Mouse (Mus musculus) embryo, embryonic 11 days (tissue): ENCODE data around the gene Rnf169.

Experiments used
- DNase-seq: peaks from one replicate; pipeline ENCODE4 v3.0.0-alpha.2; 2015

Rnf169 gene

GRCm38 (mm10) chr7:99889175-99889880, 90.9 kb downstream of the Rnf169 start:
- DNase-seq, result peak; percentile 53

GRCm38 (mm10) chr7:99887743-99888142, 92.5 kb downstream of the Rnf169 start:
- no peak for DNase-seq

DNA sequence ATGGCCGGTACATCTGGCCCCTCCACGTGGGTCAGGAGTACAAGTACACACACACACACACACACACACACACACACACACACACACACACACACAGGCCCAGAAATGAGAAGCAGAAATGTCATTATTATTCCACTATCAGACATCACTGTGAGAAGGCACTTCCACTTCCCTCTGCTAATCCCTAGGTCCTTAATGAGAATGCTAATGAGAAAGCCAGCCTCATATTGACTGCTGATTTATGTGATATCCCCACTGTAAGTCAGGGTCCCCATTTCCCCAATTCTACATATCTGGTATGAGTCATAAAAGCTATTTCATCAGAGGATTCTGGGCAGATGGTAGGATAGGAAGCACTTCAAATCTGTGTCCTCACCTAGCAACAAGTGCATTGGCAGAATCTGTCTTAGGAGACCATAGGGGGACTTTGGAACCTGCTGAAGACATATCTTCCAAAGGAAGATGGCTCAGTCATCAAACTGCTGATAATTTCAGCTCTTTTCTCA, 93.0 kb downstream of the Rnf169 start:
- no peak for DNase-seq

- no peak for DNase-seq
Measured at GRCm38 (mm10) chr7:99878254-99878653, 102.0 kb downstream of the Rnf169 start.

DNA sequence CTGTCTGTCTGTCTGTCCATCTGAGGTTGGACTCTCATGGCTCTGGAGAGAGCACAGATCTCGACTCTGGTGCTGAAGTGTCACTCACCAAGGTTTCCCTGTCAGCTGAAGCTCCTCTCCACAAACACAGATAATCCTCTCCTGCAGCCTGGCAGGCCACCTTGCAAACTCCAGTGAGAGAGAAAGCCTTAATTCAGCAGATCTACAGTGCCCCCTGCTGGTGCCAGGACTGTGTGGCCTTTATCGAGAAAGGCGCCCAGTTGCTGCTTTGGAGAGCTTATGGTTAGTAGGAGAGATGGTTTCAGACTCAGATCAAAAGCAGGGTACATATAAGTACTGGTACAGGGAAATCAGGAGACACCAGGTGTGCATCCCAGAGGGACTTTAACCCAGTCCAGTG, 103.9 kb downstream of the Rnf169 start:
- DNase-seq, result peak; percentile 91

DNA sequence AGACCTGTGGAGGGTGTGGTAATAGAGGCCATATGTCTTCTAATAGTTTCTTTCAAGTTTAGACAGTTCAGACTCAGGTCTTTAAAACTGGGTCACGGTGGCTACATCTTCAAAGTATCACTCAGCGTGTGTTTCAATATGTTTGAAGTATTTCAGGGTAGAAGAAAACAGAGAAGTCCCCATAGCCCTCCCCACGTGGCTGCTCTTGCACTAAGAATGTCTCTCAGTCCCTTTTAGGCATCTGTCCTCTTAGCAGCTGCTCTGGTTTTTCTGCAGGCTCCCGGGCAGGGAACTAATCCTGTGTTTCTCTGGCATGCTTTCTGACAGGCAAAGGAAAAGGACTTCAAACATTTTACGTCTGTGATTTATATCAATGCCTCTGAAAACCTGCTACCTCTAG, 104.4 kb downstream of the Rnf169 start:
- no peak for DNase-seq

DNA sequence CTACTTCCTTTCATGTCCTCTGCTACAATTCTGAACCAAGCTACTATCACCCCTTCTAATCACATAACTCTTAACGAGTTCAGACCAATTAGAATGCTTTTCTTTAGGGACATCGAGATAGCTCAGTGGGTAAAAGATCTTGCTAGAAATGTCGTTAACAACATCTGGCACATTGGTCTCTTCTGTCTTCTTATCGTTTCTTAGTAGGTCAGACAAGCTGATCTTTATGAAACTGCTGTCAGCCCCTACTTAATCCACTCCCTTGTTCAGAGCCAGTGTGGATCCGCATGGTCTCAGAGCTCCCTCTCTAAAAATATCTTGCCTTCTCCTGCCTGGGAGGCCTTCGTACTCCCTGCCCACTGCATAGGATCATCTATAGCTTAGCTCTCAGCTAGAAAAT, 106.3 kb downstream of the Rnf169 start:
- DNase-seq, result no peak
